Mouse (Mus musculus) heart, postnatal 0 days (tissue): ENCODE data around the gene Otud3.

Source experiments
- CTCF ChIP-seq: IDR thresholded peaks from 2 replicates; pipeline ENCODE4 v1.5.1; 2016; ENCODE audit warnings: antibody characterized with exemption, control low read depth, low read depth
- EP300 ChIP-seq: IDR thresholded peaks from 2 replicates; pipeline ENCODE4 v1.6.1; 2016; ENCODE audit warnings: antibody characterized with exemption, low read depth

DNA sequence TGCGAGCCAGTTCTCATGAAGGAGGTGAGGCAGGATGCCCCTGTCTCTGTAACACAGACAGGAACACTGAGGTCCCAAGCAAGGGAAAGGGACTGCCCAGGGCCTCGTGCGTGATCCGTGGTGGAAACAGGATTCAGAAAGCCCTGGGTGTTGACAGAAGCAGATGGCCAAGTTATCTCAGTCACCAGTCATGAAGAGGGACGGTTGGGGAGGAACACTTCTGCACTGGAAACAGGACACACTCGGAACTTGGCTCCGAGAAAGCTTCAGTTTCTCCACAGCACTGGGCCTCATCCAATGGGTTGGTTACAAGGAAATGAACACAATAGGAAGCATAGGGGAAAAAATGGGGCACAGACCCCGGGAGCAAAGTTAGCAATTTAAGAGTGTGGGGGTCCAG lies 35.0 kb downstream of the Otud3 start:
- TF ChIP-seq EP300 (no peak), CTCF (no peak)
